Mouse (Mus musculus) bone marrow, adult 2 months (tissue): ENCODE data around the gene Wwc2. TPM values are rescaled to one million over a fixed set of nuclear protein-coding genes. Genes with fewer than 3 reads are reported as not detected.

Experiments used
- H3K27ac ChIP-seq: fragments of 200-500 bp; 2 replicates; pipeline ENCODE4 v1.5.1; 2012; ENCODE audit warnings: low read depth, mild to moderate bottlenecking, control low read depth, inconsistent platforms, low read length; ENCODE audit not compliant: control insufficient read depth, poor library complexity, insufficient read depth
- H3K4me1 ChIP-seq: fragments of 200-500 bp; 2 replicates; pipeline ENCODE4 v1.6.1; 2011; ENCODE audit warnings: low read length; ENCODE audit not compliant: control insufficient read depth, insufficient read depth
- H3K4me3 ChIP-seq: fragments of 200-500 bp; replicated peaks from 2 replicates; pipeline ENCODE3; 2011; ENCODE audit warnings: mild to moderate bottlenecking, low read depth, low read length, control low read depth; ENCODE audit not compliant: control insufficient read depth
- CTCF ChIP-seq: fragments of 200-500 bp; IDR thresholded peaks from 2 replicates; pipeline ENCODE4 v1.5.1; 2011; ENCODE audit warnings: low read length, control low read depth; ENCODE audit not compliant: control insufficient read depth, insufficient read depth
- POLR2A ChIP-seq: fragments of 200-500 bp; IDR thresholded peaks from 2 replicates; pipeline ENCODE4 v1.6.1; 2011; ENCODE audit warnings: low read depth, mild to moderate bottlenecking, control low read depth, low read length, borderline replicate concordance; ENCODE audit not compliant: control insufficient read depth
- WGBS: fragments of 180-500 bp; shearing (Covaris S2); methylation state at CpG from one replicate; pipeline ENCODE4 v1.1.7; 2018; 5-methylcytosine and 5-hydroxymethylcytosine counted together
- polyA plus RNA-seq: library from polyadenylated mRNA; stranded (reverse); fragments of >200 nt; gene quantifications from 2 replicates; pipeline ENCODE4 v1.2.4, GENCODE M21; 2011; ENCODE audit warnings: low replicate concordance; ENCODE audit not compliant: missing spikeins, insufficient read depth, insufficient read length

Gene Wwc2
- polyA plus RNA-seq, 1 experiment: 2.3 TPM

DNA sequence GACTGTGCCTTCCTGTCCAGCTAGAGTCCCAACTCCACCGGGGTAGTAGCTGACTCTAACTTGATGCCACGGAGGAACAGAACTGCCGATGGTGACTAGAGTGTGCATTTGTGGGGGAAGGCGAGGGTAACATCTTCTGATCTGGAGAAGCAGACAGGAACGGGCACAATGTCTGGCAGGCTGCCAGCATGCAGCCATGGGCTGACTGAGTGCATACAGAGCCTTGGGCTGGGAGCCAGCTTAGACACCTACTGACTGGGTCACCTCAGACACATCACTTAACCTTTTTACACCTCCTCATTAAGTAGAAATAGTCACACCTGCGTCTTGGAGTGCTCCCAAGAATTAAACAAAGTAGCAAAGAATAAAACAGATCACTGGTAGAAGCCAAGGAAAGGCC lies 28.7 kb downstream of the Wwc2 start:
- no peak overlapping the region for H3K4me3 ChIP-seq
- TF ChIP-seq CTCF (no peak), POLR2A (no peak)
- 38% methylated on average over 6 of the region's 6 CpGs for WGBS
- H3K4me1 ChIP-seq: no peaks in the 10 kb centered on the region
- H3K27ac ChIP-seq: no peak overlapping the region

DNA sequence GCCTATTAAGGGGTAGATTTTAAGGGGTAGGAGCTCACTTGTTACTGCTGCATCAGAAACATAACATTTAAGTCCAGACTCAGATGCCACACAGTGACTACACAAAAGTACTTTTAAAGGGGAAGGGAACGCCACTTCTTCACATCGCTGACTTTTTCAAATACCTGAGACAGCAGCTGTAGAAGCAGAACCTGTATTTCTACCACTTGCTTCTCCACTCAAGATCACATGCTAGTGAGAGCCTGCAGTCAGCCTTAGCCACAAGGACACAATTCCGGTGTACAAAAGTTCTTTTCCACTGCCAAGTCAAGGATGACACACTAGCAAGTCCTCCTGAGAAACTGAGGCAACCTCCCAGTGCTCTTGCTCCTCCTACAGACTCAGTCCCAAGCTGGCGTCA lies 33.2 kb downstream of the Wwc2 start:
- Histone ChIP-seq H3K4me3 (no peak overlapping the region), H3K27ac (no peak overlapping the region), H3K4me1 (no peaks in the 10 kb centered on the region)
- TF ChIP-seq CTCF (no peak), POLR2A (no peak)
- 85% methylated on average over 4 of the region's 4 CpGs for WGBS

DNA sequence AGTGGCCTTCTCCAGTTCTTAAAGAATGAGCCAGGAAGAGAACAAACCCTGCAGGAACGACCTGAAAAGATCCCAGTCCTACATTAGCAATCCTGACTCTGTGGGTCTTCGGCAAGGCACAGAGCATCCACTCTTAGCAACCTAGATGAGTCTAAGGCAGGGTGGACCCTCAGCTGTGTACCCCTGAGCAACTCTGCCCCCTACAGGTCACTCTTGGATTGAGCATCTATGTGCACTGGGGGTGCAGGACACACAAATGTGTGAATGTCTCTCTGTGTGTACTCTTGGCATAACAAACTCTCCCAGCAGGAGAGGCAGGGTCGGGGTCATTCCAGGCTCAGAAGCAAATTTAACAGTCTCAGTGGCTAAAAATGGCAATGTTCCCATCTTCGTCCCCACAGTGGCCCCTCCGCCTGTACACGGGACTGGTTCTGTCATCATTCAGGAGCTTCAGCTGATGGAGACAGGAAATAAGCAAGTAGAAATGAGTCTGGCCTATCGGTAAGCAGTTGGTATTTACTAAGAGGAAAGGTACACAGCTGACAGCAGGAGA lies 39.3 kb downstream of the Wwc2 start:
- WGBS: 67% methylated on average over 7 of the region's 7 CpGs

DNA sequence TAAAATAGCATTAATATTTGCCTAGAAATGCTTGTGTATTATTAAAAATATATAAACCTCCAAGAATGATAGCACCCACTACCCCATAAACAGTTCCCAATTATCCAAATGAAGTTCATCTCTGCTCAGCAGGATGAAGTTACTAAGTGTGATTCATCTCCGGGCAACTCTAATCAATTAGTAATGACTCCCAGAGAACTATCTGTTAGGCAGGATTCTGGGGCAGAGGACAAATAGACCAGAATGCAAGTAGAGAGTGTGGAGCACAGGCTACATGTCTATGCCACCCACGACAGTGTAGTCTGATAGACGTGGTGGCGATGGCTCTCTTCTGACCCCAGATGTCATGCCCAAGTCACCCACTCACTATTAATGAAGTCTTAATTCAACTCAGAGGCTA lies 41.9 kb downstream of the Wwc2 start:
- TF ChIP-seq POLR2A: no peak
- WGBS: 75% methylated on average over 4 of the region's 4 CpGs
- Histone ChIP-seq H3K4me1 (peaks cover 7% of the 10 kb centered on the region; the same call in 1 of the 2 replicates), H3K27ac (no peak overlapping the region), H3K4me3 (no peak overlapping the region)

More for the DNA sequence above, 39.3 kb downstream of the Wwc2 start:
- TF ChIP-seq POLR2A (no peak), CTCF (peak; percentile 75)
- Histone ChIP-seq H3K27ac (no peak overlapping the region), H3K4me1 (peaks cover 4% of the 10 kb centered on the region; the same call in 1 of the 2 replicates), H3K4me3 (no peak overlapping the region)

DNA sequence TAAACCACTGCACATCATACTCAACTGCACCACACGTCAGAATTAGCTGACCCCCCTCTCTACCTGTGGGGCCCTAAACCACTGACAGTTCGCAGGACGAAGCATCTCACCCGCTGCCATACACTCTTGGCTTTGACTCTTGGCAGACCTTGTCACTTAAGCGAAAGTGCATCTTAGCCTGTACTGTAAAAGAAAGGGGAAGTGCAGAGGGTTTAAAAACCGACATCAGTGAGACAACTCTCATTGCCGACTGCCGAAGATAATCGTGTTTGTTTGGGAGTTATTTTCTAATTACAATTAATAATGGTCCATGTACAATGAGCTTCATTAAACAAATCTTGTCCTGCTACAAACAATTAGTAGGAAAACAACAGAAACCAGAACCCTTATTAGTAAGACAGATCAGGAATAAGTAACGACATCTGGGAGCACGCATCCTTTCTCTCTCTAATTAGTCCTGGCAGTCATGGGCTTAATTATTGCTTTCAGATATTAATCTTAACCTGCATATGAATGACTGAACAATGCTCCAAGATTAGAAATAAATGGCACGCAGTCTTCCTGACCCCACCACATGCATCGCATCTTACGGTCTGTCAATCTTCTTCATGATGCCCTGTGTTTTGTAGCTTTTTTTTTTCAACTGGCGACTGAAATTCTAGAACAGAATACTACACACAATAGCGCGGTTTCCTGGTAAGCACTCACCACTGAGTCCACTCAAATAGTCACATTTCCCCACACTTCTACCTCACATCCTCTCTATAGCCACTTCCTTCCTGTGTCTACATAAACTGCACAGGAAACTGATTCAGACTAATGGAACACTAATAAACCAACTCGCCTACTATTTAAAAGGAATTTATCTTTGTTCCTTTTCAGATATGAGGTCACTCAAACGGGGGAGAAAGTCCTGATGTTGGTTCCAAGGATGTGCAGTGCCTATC lies 42.8 kb downstream of the Wwc2 start:
- WGBS: 2% methylated on average over 19 of the region's 19 CpGs
- Histone ChIP-seq H3K4me1 (peaks cover 7% of the 10 kb centered on the region; the same call in 1 of the 2 replicates), H3K4me3 (peak overlapping the region; percentile 60), H3K27ac (peak overlapping the region; percentile 60)
- no peak for TF ChIP-seq POLR2A
- TF ChIP-seq CTCF: no peak

DNA sequence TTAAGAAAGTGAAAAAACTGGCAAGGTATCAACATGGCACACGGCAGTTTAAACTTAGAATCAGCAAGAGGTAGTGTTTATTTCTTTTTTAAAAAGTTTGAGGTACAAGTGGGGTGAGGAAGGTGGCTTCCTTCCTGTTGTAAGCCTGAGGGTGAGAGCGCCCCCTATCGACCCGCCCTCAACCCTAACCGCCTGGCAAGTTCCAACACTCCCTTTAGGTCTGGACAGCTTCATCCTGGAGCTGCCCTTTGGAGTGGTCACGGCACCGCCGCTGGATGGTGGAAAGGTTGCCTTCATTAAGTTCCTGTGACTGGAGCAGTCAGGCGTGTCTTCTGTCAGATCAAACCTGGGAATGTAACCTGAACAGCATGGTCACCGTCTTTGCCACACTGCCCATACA lies 47.7 kb downstream of the Wwc2 start:
- H3K4me3 ChIP-seq: no peak overlapping the region
- TF ChIP-seq POLR2A (no peak), CTCF (peak; percentile 59)
- H3K4me1 ChIP-seq: peaks cover 4% of the 10 kb centered on the region; the same call in 1 of the 2 replicates
- no peak overlapping the region for H3K27ac ChIP-seq
- 52% methylated on average over 10 of the region's 10 CpGs for WGBS

DNA sequence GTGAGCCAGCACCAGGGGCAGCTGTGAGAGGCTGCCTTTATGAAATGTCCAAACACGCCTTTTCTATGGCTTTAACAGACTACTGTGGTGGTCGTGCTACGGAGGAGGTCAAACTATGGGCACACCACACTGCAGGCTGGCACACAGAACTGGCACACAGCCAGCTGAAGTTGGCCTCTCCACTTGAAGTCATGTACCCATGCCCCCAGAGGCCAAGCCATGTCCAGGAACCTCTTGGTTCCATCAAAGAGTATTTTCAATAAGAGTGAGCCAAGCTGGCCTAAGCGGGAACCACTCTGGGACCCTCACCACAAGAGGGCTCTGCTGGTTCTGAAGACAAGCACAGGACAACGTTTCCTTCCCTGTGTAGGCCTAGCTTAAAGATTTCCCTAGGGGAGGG lies 49.7 kb downstream of the Wwc2 start:
- 56% methylated on average over 5 of the region's 5 CpGs for WGBS
- no peak overlapping the region for H3K4me3 ChIP-seq
- no peak for TF ChIP-seq CTCF
- no peak for TF ChIP-seq POLR2A
- H3K27ac ChIP-seq: no peak overlapping the region
- peaks cover under 1% of the 10 kb centered on the region; the same call in 1 of the 2 replicates for H3K4me1 ChIP-seq

DNA sequence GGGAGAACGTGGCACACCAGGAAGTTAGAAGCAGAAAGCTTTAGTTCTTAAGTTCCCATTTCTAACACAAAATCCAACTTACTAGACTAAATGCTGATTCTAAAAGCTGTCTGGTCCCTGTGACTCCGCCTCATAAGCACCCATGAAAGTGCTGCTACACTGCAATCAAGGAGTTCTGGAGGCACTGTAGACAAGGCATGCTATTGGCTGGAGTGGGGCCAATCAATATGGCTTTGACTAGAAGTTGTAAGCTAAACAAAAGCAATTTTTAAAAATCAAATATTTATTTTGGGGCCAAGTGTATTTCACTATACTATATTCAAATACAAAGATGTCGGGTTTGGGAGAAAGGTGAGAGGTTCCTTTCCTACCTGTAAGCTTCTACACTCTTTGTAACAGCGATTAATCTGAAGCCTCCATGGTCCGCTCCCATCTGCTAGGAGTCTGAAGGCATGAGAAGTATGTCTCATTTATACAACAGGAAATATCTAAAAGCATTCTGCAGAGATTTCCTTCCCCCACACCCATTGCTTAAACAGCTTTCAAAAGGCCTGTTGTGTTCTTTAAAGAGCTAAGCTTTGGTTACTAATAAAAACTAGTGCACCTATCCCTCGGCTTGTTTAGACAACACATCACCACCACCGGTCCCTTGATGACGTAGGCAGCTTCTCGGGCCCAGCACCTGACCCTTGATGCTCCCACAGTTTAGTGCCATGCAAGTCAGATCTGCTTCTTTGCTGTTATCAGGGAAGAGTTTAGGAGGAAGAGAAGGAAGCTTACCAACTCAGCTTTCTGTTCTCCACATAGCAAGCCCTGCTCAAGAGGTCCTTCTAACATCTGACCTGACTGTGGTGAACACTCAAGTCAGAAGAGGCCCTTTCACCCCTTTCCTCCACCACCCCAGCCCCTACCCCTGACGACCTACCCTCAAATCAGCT lies 50.5 kb downstream of the Wwc2 start:
- Histone ChIP-seq H3K4me3 (no peak overlapping the region), H3K27ac (no peak overlapping the region), H3K4me1 (no peaks in the 10 kb centered on the region)
- whole genome bisulfite sequencing: 67% methylated on average over 10 of the region's 10 CpGs
- TF ChIP-seq CTCF: no peak
- no peak for TF ChIP-seq POLR2A
